Mouse (Mus musculus) skeletal muscle tissue, postnatal 0 days (tissue): ENCODE measurements around the gene Calb2. TPM values are rescaled to one million over a fixed set of nuclear protein-coding genes. Genes with fewer than 3 reads are reported as not detected.

ENCODE experiments used
- polyA plus RNA-seq: library from polyadenylated mRNA; unstranded; fragments of >200 nt; fragmentation: Nextera tagmentation; extraction: Ambion mirVana; gene quantifications from 2 replicates; pipeline ENCODE4 v1.2.1, GENCODE M21; 2015

The Calb2 gene
- 0.23 TPM in 1 of 2 replicates, not detected in the other for polyA plus RNA-seq

GRCm38 (mm10) chr8:110168046-110168445 lies at the start of gene Calb2:
TSS of gene Calb2 (minus strand) at chr8:110168210.

GRCm38 (mm10) chr8:110215365-110215764 lies 47.4 kb upstream of the Calb2 start, which contains the start of gene Cmtr2:
TSS of gene Cmtr2 (plus strand) at chr8:110215665.

DNA sequence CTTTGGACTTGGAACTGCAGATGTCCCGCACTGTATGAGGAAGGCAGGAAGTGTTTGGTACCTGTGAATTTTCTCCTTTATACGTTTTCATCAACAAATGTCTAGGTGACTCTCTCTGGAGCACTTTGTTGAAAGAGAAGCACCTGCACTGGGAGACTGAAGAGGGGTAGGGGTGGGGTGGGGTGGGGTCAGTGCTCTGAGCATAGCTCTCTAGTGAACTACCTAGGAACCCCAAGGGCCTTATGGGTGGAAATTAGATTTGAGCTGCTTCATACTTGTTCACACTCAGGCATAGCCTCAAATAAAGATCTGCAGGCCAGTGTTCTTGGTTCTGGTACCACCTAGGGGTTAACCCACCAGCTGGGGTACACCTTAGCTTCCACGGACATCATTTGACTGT lies 65.4 kb downstream of the Calb2 start, which contains the start of gene Gm17720:
Gene Gm17720, minus strand, starts transcription at position 101 of the 400 bp plus-strand sequence.

GRCm38 (mm10) chr8:110100907-110101306 lies 67.1 kb downstream of the Calb2 start, which contains the start of gene Gm21964:
TSS of gene Gm21964 (plus strand) at chr8:110101207.

Other genes with a start within 250 kb of the Calb2 start
- gene Marveld3, start 206.0 kb downstream of the Calb2 start, polyA plus RNA-seq, result 0.24 and 0.32 TPM in 2 replicates
- gene Tat, start 177.8 kb downstream of the Calb2 start, polyA plus RNA-seq, result 0.07 TPM in 1 of 2 replicates, not detected in the other
- gene Chst4, start 128.5 kb downstream of the Calb2 start, polyA plus RNA-seq, result not detected in 2 replicates
- gene Zfp612, start 88.5 kb downstream of the Calb2 start, polyA plus RNA-seq, result 4.8 and 5.8 TPM in 2 replicates
- not detected in 2 replicates for gene Gm21964, start 67.0 kb downstream of the Calb2 start, polyA plus RNA-seq
- not detected in 2 replicates for gene Gm17720, start 65.5 kb downstream of the Calb2 start, polyA plus RNA-seq
- gene Cmtr2, start 47.5 kb upstream of the Calb2 start, polyA plus RNA-seq, result 3.3 and 3.4 TPM in 2 replicates
- gene Hydin, start 98.8 kb upstream of the Calb2 start, polyA plus RNA-seq, result 0.12 and 0.21 TPM in 2 replicates